Mouse (Mus musculus) heart, postnatal 10 days (tissue): Measurements from ENCODE around the gene Nprl3. TPM values are rescaled to one million over a fixed set of nuclear protein-coding genes. Genes with fewer than 3 reads are reported as not detected.
"Not testable (repeated sequence)": the region's sequence is repeated elsewhere in the genome, so short reads cannot be mapped to it uniquely, and the experiment has no call there.

Experiments used
- DNase-seq, 2 experiments: peaks; one replicate each; pipeline ENCODE4 v3.0.0; 2021
- intact Hi-C: fragments of 180-260 bp; cut with DNase I; formaldehyde crosslinking; loops from one replicate; pipeline ENCODE4 v1.15.1; 2025
- total RNA-seq, 2 experiments: library from RNA; stranded (reverse); gene quantifications; 2 replicates each; pipeline ENCODE4 v1.2.3; 2021

The Nprl3 gene
- total RNA-seq, 2 experiments from 2014 or later = 26.6 to 27.6 TPM

DNA sequence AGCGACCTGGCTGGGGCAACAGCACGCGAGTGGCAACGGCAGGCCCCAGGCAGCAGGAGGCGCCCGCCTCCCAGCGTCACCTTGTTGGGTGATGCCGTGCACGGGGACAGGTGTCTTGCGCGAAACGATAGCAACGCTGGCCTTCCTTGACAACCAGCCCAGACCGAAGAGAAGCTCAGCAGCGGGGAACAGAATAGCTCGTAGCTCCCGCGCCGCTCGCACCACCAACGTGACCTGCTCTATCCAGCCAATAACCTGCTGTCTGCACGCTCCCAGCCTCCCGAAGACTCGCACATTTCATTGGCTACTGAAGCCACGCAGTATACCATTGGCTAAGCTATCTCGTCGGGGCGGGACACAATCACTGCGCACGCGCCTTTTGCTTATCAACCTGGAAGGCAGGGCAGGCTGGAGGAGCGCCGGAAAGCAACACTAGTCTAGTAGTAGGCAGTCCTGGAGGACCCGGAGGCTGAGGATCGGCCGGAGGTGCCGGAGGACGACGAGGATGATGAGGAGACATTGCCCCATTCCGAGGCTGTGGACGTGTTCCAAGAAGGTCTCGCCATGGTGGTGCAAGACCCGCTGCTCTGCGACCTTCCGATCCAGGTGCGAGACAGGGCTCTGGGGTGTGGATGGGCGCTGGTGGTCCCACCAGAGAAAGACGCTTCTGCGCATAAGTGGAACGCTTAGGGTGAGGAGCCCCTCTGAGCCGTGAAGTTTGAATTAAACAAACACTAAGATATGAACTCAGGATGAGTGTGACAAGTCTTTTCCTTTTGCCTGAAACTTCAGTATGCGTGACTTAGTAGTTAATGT lies 62.2 kb downstream of the Nprl3 start, which contains the start of gene Snrnp25:
Gene Snrnp25 (plus strand): TSS at position 358 of the 816 bp plus-strand sequence.
- intact Hi-C loops = loop anchor here (5.0 kb wide), 1 partner anchor 37 kb away; no protein-coding TSS in a partner anchor
- peak; percentile 98 for DNase-seq

DNA sequence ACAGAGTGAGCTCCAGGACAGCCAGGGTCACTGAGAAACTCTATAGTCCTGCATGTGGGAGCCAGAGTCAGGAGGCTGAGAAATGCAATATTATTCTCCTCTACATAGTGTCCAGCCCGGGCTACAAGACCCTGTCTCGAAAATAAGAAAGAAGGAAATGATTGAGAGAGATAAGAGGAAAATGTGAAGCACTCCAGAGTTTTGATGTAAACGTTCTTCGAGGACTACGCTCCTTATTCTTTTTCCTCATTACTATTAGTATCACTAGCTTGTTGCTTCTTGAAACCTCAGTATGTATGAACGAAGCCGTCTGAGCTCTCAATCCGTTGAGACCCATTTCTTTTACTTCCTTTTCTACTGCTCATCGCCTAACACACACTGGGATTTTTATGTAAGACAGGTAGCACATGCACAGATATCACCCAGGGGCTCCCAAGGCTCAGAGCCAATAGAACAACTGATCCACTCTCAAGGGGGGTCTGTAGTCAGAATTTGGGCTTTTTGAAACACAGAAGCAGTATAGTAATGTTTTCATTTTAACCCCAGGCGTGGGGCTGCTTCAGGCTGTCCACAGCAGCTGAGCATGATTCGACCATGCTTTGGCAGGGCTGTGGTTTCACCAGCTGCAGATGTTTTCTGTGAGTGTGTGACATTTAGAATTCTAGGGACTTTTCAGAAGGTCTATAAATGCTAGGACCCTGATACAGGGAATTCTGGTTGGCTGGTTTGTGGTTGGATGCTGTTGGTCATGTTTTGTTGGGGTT lies 65.4 kb downstream of the Nprl3 start:
- intact Hi-C loops = no loop called here
- DNase-seq = no peak

DNA sequence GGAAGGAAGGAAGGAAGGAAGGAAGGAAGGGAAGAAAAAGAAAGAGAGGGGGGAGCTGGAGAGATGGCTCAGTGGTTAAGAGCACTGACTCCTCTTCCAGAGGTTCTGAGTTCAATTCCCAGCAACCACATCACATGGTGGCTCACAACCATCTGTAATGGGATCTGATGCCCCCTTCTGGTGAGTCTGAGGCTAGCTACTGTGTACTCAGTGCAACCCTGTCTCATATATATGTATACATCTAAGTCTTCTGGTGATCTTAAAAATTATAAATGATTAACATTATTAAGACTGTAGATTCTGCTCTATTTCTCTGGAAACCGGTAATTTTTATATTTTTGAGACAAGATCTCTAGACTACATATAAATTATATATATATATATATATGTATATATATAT lies 66.5 kb downstream of the Nprl3 start:
- intact Hi-C loops, DNase-seq: not testable (repeated sequence)

GRCm38 (mm10) chr11:32200075-32200601 lies 67.4 kb downstream of the Nprl3 start, which contains the start of gene Il9r:
Il9r (minus strand) TSS chr11:32200279.
- no peak for DNase-seq
- intact Hi-C loops = no loop called here

GRCm38 (mm10) chr11:32199230-32199629 lies 68.3 kb downstream of the Nprl3 start:
- intact Hi-C loops = no loop called here

GRCm38 (mm10) chr11:32198256-32198955 lies 69.1 kb downstream of the Nprl3 start:
- no peak for DNase-seq
- intact Hi-C loops = no loop called here

More at GRCm38 (mm10) chr11:32199230-32199629, 68.3 kb downstream of the Nprl3 start:
- DNase-seq = no peak

- DNase-seq = no peak
- intact Hi-C loops = no loop called here
Measured at GRCm38 (mm10) chr11:32197766-32198165, 69.7 kb downstream of the Nprl3 start.

- DNase-seq = no peak
- intact Hi-C loops = no loop called here
Measured at GRCm38 (mm10) chr11:32196727-32197126, 70.8 kb downstream of the Nprl3 start.

DNA sequence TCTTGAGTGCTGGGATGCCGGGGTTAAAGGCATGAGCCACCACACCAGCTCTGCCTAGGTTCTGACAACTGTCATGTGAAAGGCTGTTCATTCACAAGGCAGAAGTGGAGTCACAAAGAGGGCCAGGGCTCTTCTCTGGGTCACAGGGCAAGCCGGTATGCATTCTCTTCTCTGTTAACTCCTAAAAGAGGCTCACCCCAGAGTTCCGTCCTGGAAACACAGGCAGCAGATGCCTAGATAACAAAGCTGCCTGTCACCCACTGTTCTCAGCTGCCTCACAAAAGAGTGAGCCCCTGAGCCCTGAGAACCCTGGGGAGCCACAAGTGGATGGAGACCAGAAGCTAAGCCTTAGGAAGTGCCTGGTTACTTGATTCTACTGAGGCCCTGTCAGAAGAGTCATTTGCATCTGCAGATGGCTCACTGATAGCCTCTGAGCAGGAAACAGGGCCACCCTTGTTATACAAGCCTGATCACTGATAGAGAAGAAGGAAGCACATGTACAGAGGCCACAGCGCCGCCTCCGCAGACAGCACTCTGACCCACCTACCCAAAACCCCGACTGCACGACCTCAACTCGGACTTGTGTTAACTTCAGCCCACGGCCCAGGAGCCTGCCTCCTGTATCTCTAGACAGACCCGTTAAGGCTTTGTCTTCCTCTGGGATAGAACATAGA lies 71.5 kb downstream of the Nprl3 start:
- no peak for DNase-seq
- intact Hi-C loops = no loop called here

DNA sequence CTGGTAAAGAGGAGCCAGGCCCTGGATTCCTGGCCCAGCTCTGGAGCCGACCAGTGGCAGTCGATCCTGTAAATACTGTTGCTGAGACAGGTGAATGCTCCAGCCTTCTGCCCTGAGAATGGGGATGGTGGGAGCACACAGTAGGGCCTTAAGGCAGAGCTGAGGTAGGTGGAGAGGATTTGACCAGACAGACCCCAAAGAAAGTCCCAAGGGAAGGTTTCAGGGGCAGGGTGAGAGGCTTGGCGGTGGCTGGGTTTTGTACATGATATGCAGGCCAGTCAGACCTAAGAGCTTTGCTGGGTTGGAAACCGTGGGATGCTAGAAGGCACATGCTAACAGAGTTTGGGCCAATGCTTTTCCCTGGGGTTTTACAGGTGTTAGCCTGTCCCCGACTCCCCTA lies 72.9 kb downstream of the Nprl3 start:
- DNase-seq = no peak
- intact Hi-C loops = no loop called here

- DNase-seq = no peak
- intact Hi-C loops = no loop called here
Measured at GRCm38 (mm10) chr11:32194086-32194485, 73.4 kb downstream of the Nprl3 start.

- intact Hi-C loops = no loop called here
- no peak for DNase-seq
Measured at GRCm38 (mm10) chr11:32193156-32193555, 74.4 kb downstream of the Nprl3 start.

- no peak for DNase-seq
- intact Hi-C loops = no loop called here
Measured at GRCm38 (mm10) chr11:32190603-32191110, 76.8 kb downstream of the Nprl3 start.

GRCm38 (mm10) chr11:32190119-32190518 lies 77.4 kb downstream of the Nprl3 start:
- intact Hi-C loops = no loop called here
- peak in 1 of 2 experiments; percentile 19 for DNase-seq

GRCm38 (mm10) chr11:32189434-32189833 lies 78.1 kb downstream of the Nprl3 start:
- intact Hi-C loops = no loop called here
- DNase-seq = no peak

GRCm38 (mm10) chr11:32188881-32189280 lies 78.6 kb downstream of the Nprl3 start:
- intact Hi-C loops = no loop called here
- DNase-seq = no peak

DNA sequence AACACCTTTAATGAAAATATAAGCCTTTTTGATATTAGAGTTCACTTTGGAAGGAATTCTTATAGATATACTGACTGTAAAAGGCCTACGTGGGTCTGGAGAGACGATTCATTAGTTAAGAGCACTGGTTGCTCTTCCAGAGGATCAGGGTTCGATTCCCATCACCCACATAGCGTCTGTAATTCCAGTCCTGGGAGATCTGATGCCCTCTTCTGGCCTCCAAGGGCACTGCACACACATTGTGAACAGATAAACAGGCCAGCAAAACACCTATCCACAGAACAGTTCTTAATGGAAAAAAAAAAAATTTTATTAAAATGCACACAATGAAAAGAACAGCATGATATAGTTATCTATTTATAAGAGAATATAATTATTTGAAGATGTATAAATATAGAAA lies 80.3 kb downstream of the Nprl3 start:
- no peak for DNase-seq
- intact Hi-C loops = no loop called here

DNA sequence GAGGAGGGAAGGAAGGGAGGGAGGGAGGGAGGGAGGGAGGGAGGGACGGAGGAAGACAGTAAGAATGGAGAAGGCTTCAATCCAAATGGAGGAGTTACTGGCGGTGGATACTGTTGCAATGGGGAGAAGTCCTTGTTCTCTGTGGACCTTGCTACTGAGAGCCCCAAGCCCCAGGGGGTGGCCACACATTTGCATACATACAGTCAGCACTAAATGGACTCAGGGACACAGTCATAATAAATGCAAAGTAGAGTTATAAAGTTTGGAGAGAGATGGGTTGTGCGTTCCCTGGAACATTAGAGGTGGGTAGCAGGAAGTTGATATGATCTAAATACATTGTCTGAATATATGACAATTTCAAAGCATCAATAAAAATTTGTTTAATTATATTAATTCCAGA lies 81.5 kb downstream of the Nprl3 start:
- DNase-seq = no peak
- intact Hi-C loops = no loop called here

GRCm38 (mm10) chr11:32184469-32184868 lies 83.0 kb downstream of the Nprl3 start:
- intact Hi-C loops = loop anchor here (5.0 kb wide), 1 partner anchor 118 kb away; the partner anchor contains the start of gene Hbq1a

More at GRCm38 (mm10) chr11:32184469-32184868, 83.0 kb downstream of the Nprl3 start:
- DNase-seq = no peak
